In genomic region chr8:48309191-48309987, GRCm38 (mm10) we compare ENCODE assay signal across 9 mouse cellular contexts.
DNase-seq lines count a peak whose midpoint lies in the region; ATAC-seq and TF ChIP-seq lines count a peak whose summit lies in the region.
"Had no signal": no experiment of that assay in that cellular context is flagged by ENCODE, and none has a peak within 500 bp of the region (broad histone marks: within the 10 kb centered on the region; RNA-seq: fewer than 3 reads in every experiment).

No protein-coding gene starts in this region.

- no peaks in the 10 kb centered on the region for H3K36me3 ChIP-seq in heart, embryonic 15.5 days

- intact Hi-C loops in left cerebral cortex, postnatal 36 days (cut with DNase I), result no loop called here
- intact Hi-C loops in left cerebral cortex, adult 2 months (cut with DNase I), result no loop called here

- no peaks in the 10 kb centered on the region for H3K27me3 ChIP-seq in heart, embryonic 15.5 days

- H3K27ac ChIP-seq in heart, embryonic 15.5 days, result peak overlapping the region; percentile 42
- no peak overlapping the region for H3K27ac ChIP-seq in left cerebral cortex, adult 2 months

- WGBS in heart, embryonic 15.5 days, result 39% methylated on average over 16 of the region's 16 CpGs

- no peak for TF ChIP-seq POLR2A in brain, embryonic 14.5 days (IDR thresholded peaks at IDR 0.05; ENCODE audit: borderline replicate concordance, extremely low read depth, insufficient read depth, insufficient read length, poor library complexity, severe bottlenecking)

- peak; percentile 2 for DNase-seq in 3T3-L1 (ENCODE audit: low read depth, low spot score)
- DNase-seq in brain, embryonic 14.5 days (ENCODE audit: low read depth), result peak; percentile 80
- DNase-seq in lung, postnatal 4 days, result peak; percentile 7 to 27
- DNase-seq in left cerebral cortex, postnatal 36 days (ENCODE audit: low spot score in 2 of 2), result no peak
- no peak for DNase-seq in left cerebral cortex, adult 8-10 months (ENCODE audit: low spot score in 2 of 2)
- DNase-seq in left cerebral cortex, adult 2 months (ENCODE audit: extremely low spot score in 1 of 2, low spot score in 2 of 2), result no peak
- DNase-seq in kidney, postnatal 36 days, result no peak
- DNase-seq: gastrocnemius, postnatal 25 days had no signal

- no peak for TF ChIP-seq CTCF in brain, embryonic 14.5 days (IDR thresholded peaks at IDR 0.05; ENCODE audit: borderline replicate concordance, extremely low read depth, insufficient read depth, insufficient read length)
- no peak for TF ChIP-seq CTCF in left cerebral cortex, adult 2 months (IDR thresholded peaks at IDR 0.05)

- peaks cover 12% of the 10 kb centered on the region for H3K4me1 ChIP-seq in heart, embryonic 15.5 days (replicated peaks)

- no peak overlapping the region for H3K4me2 ChIP-seq in heart, embryonic 15.5 days

- H3K4me3 ChIP-seq in heart, embryonic 15.5 days, result no peak overlapping the region
- no peak overlapping the region for H3K4me3 ChIP-seq in left cerebral cortex, adult 2 months

- H3K9ac ChIP-seq in heart, embryonic 15.5 days, result no peak overlapping the region

- no peaks in the 10 kb centered on the region for H3K9me3 ChIP-seq in heart, embryonic 15.5 days (replicated peaks)

- ATAC-seq in heart, embryonic 15.5 days (replicated peaks; ENCODE audit: insufficient number of reproducible peaks, insufficient read depth, low FRiP score, low read depth), result no peak

Comparison
In these comparisons a context has a peak if more than half of its experiments do, and no peak if none do; other contexts are left out.
1. DNase-seq: peak in 3T3-L1 (single experiment), brain, embryonic 14.5 days (single experiment) and lung, postnatal 4 days (2 of 2); none in left cerebral cortex, postnatal 36 days (0 of 2), left cerebral cortex, adult 8-10 months (0 of 2), left cerebral cortex, adult 2 months (0 of 2) and kidney, postnatal 36 days (0 of 2).